In the genomic region with DNA sequence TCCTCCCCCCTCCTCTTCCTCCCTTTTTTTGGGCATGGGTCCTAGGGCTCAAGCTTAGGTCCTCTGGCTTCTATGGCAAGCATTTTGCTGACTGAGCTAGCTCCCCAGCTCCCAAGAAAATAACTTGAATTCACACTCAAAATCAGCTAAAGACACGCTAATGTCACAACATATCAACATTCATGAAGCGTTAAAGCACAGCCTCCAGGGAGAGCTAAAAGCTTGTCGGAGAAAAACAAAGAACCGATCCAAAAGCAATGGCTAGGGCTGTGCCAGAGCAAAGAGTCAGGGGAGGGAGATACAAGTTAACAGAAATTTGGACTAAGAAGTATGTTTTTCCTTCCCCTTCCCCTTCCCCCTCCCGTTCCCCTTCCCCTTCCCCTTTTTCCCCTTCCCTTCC, we compare ENCODE assay signal across 20 mouse cellular contexts. TPM values are rescaled to one million over a fixed set of nuclear protein-coding genes. Genes with fewer than 3 reads are reported as not detected.
DNase-seq lines count a peak whose midpoint lies in the region; ATAC-seq and TF ChIP-seq lines count a peak whose summit lies in the region.
"Had no signal": no experiment of that assay in that cellular context is flagged by ENCODE, and none has a peak within 500 bp of the region (broad histone marks: within the 10 kb centered on the region; RNA-seq: fewer than 3 reads in every experiment).

No protein-coding gene starts in this region.

- H3K9me3 ChIP-seq in forebrain, embryonic 14.5 days (replicated peaks; ENCODE audit: control insufficient read depth, low read length), result no peaks in the 10 kb centered on the region
- H3K9me3 ChIP-seq in forebrain, embryonic 12.5 days, result no peaks in the 10 kb centered on the region
- H3K9me3 ChIP-seq in neural tube, embryonic 13.5 days, result no peaks in the 10 kb centered on the region
- no peaks in the 10 kb centered on the region for H3K9me3 ChIP-seq in neural tube, embryonic 14.5 days (ENCODE audit: control insufficient read depth, low read length)
- H3K9me3 ChIP-seq: hindbrain, embryonic 12.5 days had no signal

- H3K4me3 ChIP-seq in forebrain, embryonic 14.5 days (ENCODE audit: low read depth, low read length), result no peak overlapping the region
- H3K4me3 ChIP-seq in forebrain, embryonic 12.5 days (replicated peaks), result no peak overlapping the region
- no peak overlapping the region for H3K4me3 ChIP-seq in layer of hippocampus, adult 2 months
- H3K4me3 ChIP-seq in neural tube, embryonic 13.5 days, result no peak overlapping the region
- no peak overlapping the region for H3K4me3 ChIP-seq in neural tube, embryonic 14.5 days (ENCODE audit: low read depth, low read length)
- H3K4me3 ChIP-seq: hindbrain, embryonic 12.5 days had no signal

- peak; percentile 61 for DNase-seq in forebrain, embryonic 14.5 days (ENCODE audit: low spot score)
- no peak for DNase-seq in layer of hippocampus, adult 2 months (ENCODE audit: low spot score in 2 of 2)
- no peak for DNase-seq in layer of hippocampus, postnatal 25 days (ENCODE audit: extremely low spot score in 1 of 2, low spot score in 1 of 2)
- no peak for DNase-seq in neural tube, embryonic 10.5 days (ENCODE audit: extremely low spot score, low spot score)
- no peak for DNase-seq in kidney, adult 11 months
- DNase-seq: adrenal gland, postnatal 14 days; cerebellum, adult 2 months; cerebellum, postnatal 10 days; gastrocnemius, postnatal 36 days; heart, adult 11 months; heart, postnatal 10 days; heart, postnatal 4 days had no signal

- no peak overlapping the region for H3K4me2 ChIP-seq in forebrain, embryonic 14.5 days (ENCODE audit: low read length)
- no peak overlapping the region for H3K4me2 ChIP-seq in forebrain, embryonic 12.5 days
- H3K4me2 ChIP-seq in neural tube, embryonic 13.5 days, result no peak overlapping the region
- H3K4me2 ChIP-seq in neural tube, embryonic 14.5 days (ENCODE audit: low read depth, low read length), result no peak overlapping the region
- H3K4me2 ChIP-seq: hindbrain, embryonic 12.5 days had no signal

- 0 out of 2 replicates have a peak, but pooled peaks have one; percentile 10 for TF ChIP-seq CTCF in layer of hippocampus, adult 2 months (conservative IDR thresholded peaks at IDR 0.05)

- no peak overlapping the region for H3K9ac ChIP-seq in forebrain, embryonic 14.5 days (ENCODE audit: low read length)
- H3K9ac ChIP-seq in forebrain, embryonic 12.5 days, result no peak overlapping the region
- no peak overlapping the region for H3K9ac ChIP-seq in neural tube, embryonic 13.5 days
- no peak overlapping the region for H3K9ac ChIP-seq in neural tube, embryonic 14.5 days (replicated peaks; ENCODE audit: low read depth, low read length)
- H3K9ac ChIP-seq: hindbrain, embryonic 12.5 days had no signal

- peak overlapping the region; percentile 9; the same call in 1 of the 2 replicates for H3K27ac ChIP-seq in forebrain, embryonic 14.5 days (ENCODE audit: low read depth, low read length)
- H3K27ac ChIP-seq in forebrain, embryonic 12.5 days, result no peak overlapping the region
- no peak overlapping the region for H3K27ac ChIP-seq in layer of hippocampus, adult 2 months
- peak overlapping the region; percentile 54 for H3K27ac ChIP-seq in neural tube, embryonic 13.5 days (replicated peaks)
- H3K27ac ChIP-seq in neural tube, embryonic 14.5 days (ENCODE audit: low read depth, low read length), result peak overlapping the region; percentile 50; the same call in 1 of the 2 replicates
- H3K27ac ChIP-seq: hindbrain, embryonic 12.5 days had no signal

- no peaks in the 10 kb centered on the region for H3K36me3 ChIP-seq in forebrain, embryonic 14.5 days (ENCODE audit: control insufficient read depth, insufficient read depth, low read length)
- H3K36me3 ChIP-seq in forebrain, embryonic 12.5 days (replicated peaks), result no peaks in the 10 kb centered on the region
- 0 out of 2 replicates have a peak, but pooled peaks cover under 1% of the 10 kb centered on the region for H3K36me3 ChIP-seq in neural tube, embryonic 13.5 days
- no peaks in the 10 kb centered on the region for H3K36me3 ChIP-seq in neural tube, embryonic 14.5 days (ENCODE audit: control insufficient read depth, insufficient read depth, low read length)
- H3K36me3 ChIP-seq: hindbrain, embryonic 12.5 days had no signal

- peaks cover 10% of the 10 kb centered on the region; the same call in 1 of the 2 replicates for H3K4me1 ChIP-seq in forebrain, embryonic 14.5 days (ENCODE audit: control insufficient read depth, insufficient read depth, low read length)
- peaks cover 23% of the 10 kb centered on the region for H3K4me1 ChIP-seq in forebrain, embryonic 12.5 days
- peaks cover 54% of the 10 kb centered on the region for H3K4me1 ChIP-seq in neural tube, embryonic 13.5 days (replicated peaks)
- peaks cover 18% of the 10 kb centered on the region; the same call in 1 of the 2 replicates for H3K4me1 ChIP-seq in neural tube, embryonic 14.5 days (ENCODE audit: control insufficient read depth, insufficient read depth, low read length)

- WGBS in forebrain, embryonic 14.5 days, result 36% methylated on average over 5 of the region's 5 CpGs
- WGBS in forebrain, embryonic 12.5 days, result 47% methylated on average over 5 of the region's 5 CpGs
- WGBS in neural tube, embryonic 13.5 days, result 20% methylated on average over 5 of the region's 5 CpGs
- 19% methylated on average over 5 of the region's 5 CpGs for WGBS in neural tube, embryonic 14.5 days

- H3K27me3 ChIP-seq in forebrain, embryonic 14.5 days (replicated peaks; ENCODE audit: control insufficient read depth, insufficient read depth, low read length), result no peaks in the 10 kb centered on the region
- no peaks in the 10 kb centered on the region for H3K27me3 ChIP-seq in forebrain, embryonic 12.5 days
- no peaks in the 10 kb centered on the region for H3K27me3 ChIP-seq in neural tube, embryonic 13.5 days
- no peaks in the 10 kb centered on the region for H3K27me3 ChIP-seq in neural tube, embryonic 14.5 days (ENCODE audit: control insufficient read depth, insufficient read depth, low read length)
- H3K27me3 ChIP-seq: hindbrain, embryonic 12.5 days; Patski had no signal

- ATAC-seq in forebrain, embryonic 14.5 days, result no peak
- no peak for ATAC-seq in forebrain, embryonic 12.5 days (ENCODE audit: low FRiP score)
- ATAC-seq in neural tube, embryonic 13.5 days (ENCODE audit: low read depth), result no peak; the same call in 1 of the 2 replicates
- ATAC-seq in neural tube, embryonic 14.5 days (ENCODE audit: low read depth), result no peak
- ATAC-seq: activated CD4-positive, CD25-positive, alpha-beta regulatory T cell, adult 4 months; inflammation-experienced regulatory T-cells, adult 6 months; Patski had no signal

RNA-seq across cellular contexts. Expression of a gene that starts 58.7 kb away (rescaled TPM):
- 0.20 and 0.37 TPM in 2 replicates for polyA plus RNA-seq in forebrain, embryonic 14.5 days (2014; fragmentation: Nextera tagmentation; extraction: Ambion mirVana)
- polyA plus RNA-seq in forebrain, embryonic 12.5 days (2016; fragmentation: Nextera tagmentation; extraction: Ambion mirVana), result 0.60 and 1.1 TPM in 2 replicates
- total RNA-seq in layer of hippocampus, adult 2 months (2021), result under 1 TPM in 1 of 2 experiments, not detected in 1; 0.64 TPM
- total RNA-seq in layer of hippocampus, postnatal 25 days (2021), result under 1 TPM; 0.25 to 0.33 TPM
- 1.7 and 2.2 TPM in 2 replicates for polyA plus RNA-seq in neural tube, embryonic 13.5 days (2015; fragmentation: Nextera tagmentation; extraction: Ambion mirVana)
- polyA plus RNA-seq in neural tube, embryonic 14.5 days (2014; fragmentation: Nextera tagmentation; extraction: Ambion mirVana), result 2.5 and 2.8 TPM in 2 replicates
- polyA plus RNA-seq: activated CD4-positive, CD25-positive, alpha-beta regulatory T cell, adult 4 months; C2C12 had no signal

Comparison
In these comparisons a context has a peak if more than half of its experiments do, and no peak if none do; other contexts are left out.
1. H3K27ac ChIP-seq: peak in forebrain, embryonic 14.5 days (single experiment), neural tube, embryonic 13.5 days (single experiment) and neural tube, embryonic 14.5 days (single experiment); none in forebrain, embryonic 12.5 days (single experiment) and layer of hippocampus, adult 2 months (single experiment).